Mouse (Mus musculus) T-helper 17 cell (primary cell): Measurements from ENCODE around the gene Carm1.
"Not testable (repeated sequence)": the region's sequence is repeated elsewhere in the genome, so short reads cannot be mapped to it uniquely, and the experiment has no call there.

Experiments used
- in situ Hi-C, 2 experiments: fragments of 300-600 bp; cut with MboI, MseI; formaldehyde crosslinking; loops; 1 replicate in 1 of 2; 2 replicates in 1 of 2; pipeline ENCODE4 v1.15.1; 2025; ENCODE audit warnings: high pct_unique_total_duplicates in 2 of 2

The Carm1 gene

DNA sequence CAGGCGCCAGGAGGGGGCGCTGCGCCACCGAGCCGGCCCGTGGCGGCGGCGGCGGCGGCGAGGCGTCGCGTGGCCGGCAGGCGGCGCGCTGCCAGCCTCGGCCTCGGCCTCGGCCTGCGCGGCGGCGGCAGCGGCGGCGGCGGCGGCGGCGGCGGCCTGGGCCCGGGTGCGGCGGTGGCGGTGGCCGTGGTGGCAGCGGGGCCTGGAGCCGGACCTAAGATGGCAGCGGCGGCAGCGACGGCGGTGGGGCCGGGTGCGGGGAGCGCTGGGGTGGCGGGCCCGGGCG, at the start of gene Carm1:
Carm1 (plus strand) TSS at position 106 of the 286 bp plus-strand sequence.
- in situ Hi-C loops, result no loop called here

DNA sequence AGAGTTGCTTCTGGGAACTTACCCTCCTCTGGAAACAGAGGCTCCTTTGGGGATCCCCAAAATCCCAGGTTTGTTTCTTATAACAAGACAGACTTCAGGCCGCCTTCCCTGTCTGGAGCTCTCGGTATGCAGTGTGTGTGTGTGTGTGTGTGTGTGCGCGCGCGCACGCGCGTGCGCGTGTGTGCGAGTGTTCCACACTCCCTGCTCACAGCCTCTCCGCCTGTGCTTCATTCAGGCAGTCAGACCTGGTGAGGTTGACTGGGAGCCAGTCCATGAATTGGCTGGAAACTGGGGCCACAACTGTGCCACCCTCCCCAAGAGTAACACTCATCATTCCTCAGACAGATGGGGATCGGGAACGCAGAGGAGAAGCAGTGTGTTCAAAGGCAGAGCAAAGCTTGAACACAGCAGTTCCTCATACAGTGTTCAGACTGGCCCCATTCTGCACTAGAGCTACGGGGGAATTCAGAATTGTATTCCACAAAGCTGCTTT, 49.6 kb upstream of the Carm1 start:
- in situ Hi-C loops, result loop anchor here in 1 of 2 experiments (5.0 kb wide), 1 partner anchor 85 kb away; no protein-coding TSS in a partner anchor

DNA sequence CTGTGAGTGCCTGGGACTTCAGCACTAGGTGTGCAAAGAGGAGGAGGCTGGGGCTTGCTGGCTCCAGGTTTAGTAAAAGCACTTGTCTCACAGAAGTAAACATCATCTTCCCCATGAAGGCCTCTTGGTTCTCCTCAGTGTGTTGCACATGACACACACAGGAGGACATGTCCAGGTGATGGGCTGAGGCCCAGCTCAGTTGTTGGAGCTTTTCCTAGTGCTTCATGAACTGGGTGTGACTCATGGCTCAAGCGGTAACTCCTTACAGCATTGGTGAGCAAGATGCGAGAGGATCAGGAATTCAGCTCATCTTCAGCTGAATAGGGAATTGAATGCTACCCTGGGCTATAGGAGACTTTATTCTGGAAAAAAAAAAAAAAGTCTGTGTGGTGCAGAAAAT, 49.0 kb upstream of the Carm1 start:
- in situ Hi-C loops, result loop anchor here in 1 of 2 experiments (5.0 kb wide), 1 partner anchor 85 kb away; no protein-coding TSS in a partner anchor

DNA sequence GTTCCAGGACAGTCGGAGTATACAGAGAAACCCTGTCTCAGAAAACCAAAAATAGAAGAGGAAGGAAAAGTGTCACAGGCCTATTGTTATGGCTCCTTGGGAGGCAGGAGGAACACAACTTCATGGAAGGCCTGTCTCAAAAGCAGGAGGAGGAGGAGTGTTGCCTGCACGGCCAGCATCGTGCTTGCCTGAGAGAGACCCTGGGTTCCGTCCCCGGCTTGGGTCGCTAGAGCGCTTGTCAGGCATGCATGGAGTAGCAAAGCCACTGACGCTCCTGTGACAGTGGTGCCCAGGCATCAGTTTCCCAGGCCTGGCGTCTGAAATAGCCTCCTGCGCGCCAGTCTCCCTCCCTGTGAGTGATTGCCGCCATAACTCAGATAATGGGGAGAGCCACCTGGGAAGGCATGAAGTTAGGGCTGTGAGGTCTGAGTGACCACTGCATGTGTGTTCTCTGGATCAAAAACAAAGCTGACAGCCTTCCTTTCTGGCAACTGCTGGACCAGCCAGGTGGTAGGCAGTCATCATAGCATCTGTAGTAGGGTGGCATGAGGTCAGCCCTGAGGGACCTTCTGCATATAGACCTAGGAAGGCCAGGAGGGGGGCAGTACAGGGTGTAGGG, 48.3 kb upstream of the Carm1 start:
- in situ Hi-C loops, result loop anchor here in 1 of 2 experiments (5.0 kb wide), 1 partner anchor 84 kb away; no protein-coding TSS in a partner anchor

DNA sequence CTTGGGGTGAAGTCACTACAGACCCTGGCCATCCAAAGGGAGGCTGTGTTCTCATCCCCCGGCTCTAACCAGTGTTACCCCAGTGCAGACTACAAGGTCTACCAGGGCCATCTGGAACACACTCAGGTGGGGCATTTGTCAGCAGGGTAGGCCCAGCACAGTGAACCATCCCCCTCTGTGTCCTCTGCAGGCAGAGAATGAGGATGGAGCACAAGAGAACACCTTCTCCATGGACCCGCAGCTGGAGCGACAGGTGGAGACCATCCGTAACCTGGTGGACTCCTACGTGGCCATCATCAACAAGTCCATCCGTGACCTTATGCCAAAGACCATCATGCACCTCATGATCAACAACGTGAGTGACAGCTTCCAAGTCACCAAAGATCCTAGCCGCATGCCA, 43.3 kb upstream of the Carm1 start:
- in situ Hi-C loops, result no loop called here

DNA sequence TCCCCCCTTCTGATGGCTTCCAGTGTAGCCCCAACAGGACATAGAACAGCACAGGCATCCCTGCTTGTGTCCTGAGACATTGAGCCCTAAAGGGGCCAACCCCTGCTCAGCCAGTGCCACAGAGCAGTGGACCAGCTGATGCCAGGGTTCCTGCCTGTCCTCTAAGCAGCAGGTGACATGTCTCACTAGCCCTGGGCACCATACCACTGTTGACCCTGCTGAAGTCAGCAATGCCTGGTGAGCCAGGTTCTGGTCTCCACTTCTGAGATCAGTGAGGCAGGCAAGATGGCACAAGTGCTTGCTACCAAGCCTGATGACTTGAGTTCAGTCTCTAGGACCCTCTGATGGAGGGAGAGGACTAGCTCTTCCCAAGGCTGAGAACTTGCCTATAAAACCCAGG, 40.9 kb upstream of the Carm1 start:
- in situ Hi-C loops, result no loop called here

DNA sequence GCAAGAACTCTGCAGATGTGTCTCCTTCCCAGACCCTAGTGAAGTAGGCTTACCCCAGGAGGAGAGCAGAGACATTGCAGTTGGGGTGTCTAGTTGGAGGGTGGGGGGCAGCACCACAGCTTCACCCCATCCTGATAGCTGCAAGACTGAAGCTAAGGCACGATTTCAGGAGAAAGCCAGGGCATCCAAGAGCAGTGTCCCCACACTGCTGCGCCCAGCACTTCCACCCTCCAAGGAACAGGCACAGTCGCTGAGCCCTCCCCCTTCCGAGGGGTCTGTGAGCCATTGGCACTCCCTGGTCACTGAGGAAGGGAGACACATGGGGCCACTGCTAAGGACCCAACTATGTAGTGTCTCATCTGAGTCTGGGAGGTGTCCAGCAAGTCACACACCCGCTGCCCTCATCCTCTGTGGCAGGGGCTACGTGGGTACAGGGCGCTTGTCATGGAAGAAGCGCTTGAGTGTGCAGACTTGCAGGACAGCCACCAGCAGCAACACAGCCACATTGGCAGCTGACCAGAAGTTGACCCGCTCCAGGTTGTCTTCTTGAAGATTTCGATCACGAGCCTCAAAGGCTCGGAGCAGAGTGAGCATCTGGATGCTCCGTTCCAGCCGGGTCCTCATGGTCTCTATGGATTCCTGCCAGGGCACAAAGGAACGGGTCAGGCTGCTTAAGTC, 38.8 kb upstream of the Carm1 start:
- in situ Hi-C loops, result no loop called here

DNA sequence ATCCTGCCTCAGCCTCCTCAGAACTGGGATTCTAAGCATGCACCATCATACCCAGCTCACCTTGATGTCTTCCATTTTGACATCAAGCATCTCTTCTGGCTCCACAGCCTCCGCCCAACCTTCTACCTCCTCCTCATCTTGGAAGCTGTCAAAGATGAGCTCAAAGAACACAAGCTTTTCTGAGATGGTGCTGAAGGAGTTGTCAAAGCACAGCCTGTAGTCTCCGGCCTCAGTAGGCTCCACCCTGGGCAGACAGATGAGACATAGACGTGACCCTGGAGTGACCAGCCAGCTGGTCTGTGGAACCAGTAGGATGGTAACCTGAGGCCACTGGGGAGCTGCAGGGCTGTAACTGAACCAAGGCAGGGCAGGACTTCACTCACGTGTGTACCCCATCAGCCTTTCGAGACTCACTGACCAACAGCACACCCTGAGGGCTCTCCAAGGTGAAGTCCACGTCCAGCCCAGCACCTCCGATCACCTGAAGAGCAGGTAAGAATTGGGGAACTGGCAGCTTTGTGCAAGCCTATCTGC, 37.8 kb upstream of the Carm1 start:
- in situ Hi-C loops, result no loop called here

DNA sequence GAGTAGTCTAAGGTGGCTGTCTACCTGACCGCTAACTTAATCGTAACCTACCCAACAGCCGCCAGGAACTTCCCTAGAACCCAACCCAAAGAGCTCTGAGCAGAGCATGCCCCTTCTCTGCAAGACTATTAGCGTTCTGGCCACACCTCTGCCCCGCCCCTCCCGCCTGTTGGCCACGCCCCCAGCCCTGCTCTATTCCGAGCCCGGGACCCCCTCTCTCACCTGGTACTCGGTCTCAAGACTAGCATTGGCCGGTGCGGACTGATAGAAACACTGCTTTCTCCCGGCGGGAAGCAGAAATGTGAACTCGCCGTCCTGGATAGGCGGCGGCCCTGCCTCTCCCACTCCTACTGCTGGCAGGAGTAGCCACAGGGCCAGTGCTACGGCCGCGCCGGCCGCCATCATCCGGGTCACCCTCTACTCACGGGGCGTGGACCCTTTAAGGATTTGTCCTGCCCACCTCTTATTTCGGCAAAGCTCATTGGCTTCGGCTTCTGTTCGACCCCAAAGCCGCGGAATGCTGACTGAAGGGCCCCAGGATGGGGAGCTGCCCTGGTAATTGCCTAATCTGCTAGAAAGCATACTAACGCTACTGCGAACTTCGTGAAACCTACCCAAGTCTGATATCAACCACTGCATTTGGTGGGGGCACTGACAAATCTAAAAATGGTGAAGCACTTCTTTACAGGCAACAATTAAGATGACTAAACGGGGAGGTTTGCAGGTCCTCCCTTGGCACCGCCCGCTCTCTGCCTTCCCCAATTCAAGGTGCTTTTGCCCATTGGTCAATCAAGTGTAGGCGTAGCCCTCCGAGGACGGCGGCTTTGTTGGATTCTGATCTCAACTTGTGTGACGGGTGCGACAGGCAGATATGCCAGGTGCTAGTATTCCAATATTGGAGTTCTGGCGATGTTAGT, 36.7 kb upstream of the Carm1 start, which contains the start of gene Tmed1:
Tmed1 (minus strand) TSS at position 481 of the 917 bp plus-strand sequence.
- in situ Hi-C loops, result no loop called here

DNA sequence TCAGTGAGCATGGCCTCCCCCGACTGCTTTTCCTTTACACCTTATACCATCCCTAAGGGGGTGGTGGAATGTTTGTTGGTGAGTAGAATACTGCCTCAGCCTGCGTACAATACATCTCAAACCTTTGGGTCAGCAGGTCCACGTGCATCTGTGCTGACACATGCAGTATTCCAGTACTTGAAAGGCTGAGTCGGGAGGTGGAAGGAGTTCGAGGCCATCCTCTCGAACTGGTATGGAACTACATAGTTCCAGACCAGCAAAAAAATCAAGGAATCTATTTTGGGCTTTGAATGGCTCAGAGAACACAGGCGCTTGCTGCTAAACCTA, 36.0 kb upstream of the Carm1 start:
- in situ Hi-C loops, result no loop called here

DNA sequence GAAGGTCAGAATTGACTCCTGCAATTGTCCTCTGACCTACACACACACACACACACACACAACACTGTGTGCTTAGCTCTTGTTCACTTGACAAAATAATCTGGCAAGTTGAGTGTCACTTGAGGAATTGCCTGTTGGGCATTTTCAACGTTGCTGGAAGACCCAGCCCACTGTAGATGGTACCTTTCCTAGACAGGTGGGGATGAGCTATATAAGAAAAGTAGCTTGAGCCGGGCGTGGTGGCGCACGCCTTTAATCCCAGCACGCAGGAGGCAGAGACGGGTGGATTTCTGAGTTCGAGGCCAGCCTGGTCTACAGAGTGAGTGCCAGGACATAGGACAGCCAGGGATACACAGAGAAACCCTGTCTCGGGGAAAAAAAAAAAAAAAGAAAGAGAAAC, 35.6 kb upstream of the Carm1 start:
- in situ Hi-C loops, result no loop called here

DNA sequence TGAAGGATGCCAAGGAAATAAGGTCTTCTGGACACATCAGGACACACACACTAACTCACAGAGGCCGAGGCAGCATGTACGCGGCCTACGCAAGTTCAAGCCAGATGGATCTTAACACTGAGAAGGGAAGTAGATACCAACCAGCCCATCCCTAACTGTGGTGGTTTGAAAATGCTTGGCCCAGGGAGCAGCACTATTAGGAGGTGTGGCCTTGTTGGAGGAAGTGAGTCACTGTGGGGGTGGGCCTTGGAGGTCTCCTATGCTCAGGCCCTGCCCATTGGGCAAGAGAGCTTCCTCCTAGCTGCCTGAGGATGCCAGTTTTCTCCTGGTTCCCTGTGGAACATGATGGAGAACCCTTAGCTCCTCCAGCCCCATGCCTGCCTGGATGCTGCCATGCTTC, 33.2 kb upstream of the Carm1 start:
- in situ Hi-C loops, result no loop called here

DNA sequence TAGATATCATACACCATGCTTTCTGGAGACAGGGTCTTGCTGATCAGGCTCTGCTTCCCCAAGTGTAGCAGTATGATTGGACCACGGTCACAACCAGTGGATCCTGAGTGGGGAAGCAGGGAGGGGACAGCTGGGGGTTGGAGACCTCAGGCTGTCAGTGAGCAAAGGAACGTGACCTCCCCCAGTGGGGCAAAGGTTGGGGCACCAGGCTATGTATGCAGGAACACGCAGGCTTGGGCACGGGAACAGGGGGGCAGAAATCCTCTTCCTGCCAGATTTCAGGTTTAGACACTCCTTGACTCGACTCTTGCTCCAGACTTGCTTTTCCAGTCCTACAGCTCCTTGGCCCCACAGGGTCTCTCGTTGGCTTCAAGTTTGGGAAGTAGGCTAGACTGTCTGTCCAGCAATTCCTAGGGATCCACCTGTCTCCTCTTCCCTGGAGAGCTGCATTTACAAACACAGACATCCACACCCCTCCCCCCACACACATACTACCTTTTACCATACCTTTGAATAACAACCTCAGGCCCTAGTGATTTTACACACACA, 28.7 kb upstream of the Carm1 start:
- in situ Hi-C loops, result no loop called here

DNA sequence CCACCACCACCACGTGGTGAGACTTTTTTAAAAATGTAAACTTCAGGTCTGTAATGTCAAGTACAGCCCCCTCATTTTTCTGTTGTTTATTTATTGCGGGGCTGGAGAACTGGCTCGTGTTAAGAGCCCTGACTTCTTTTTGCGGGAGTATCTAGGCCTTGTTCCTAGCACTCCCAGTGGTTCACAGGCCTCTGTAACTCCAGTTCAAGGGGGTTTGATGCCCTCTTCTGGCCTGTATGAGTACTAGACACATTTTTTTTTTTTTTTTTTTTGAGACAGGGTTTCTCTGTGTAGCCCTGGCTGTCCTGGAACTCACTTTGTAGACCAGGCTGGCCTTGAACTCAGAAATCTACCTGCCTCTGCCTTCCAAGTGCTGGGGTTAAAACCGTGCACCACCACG, 28.0 kb upstream of the Carm1 start:
- in situ Hi-C loops, result not testable (repeated sequence)

DNA sequence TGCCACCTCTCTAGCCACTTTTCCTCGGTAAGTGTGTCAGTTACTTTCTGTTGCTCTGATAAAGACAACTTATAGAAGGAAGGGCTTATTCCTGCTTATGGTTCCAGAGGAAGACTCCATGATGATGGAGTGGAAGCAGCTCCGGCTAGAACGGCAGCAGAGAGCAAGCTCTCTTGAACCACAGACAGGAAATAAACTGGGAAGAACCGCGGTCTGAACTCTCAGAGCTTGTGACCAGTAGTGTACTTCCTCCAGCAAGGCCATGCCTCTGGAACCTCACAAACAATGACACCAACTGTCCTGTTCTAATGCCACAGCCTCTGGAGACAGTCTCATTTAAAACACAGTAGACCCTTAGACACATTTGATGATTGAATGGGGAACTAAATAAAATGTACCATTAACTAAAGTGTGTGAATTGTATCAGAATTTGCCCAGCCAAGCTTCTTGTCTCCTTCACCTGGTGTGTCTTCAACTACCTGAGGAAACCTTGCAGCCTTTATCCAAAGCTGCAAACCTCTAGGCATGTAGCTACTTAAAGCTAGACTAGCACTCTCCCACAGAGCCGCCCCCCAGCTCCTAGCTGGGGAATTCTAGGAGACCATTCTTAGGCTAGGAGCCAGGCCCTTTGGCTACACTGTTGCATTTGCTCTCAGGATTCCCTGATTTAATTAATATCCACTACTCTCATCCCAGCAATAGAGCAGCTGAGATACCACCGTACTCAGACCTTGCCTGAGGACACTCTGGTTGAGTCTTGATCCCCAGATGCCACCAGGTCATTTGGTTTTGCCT, 21.4 kb upstream of the Carm1 start:
- in situ Hi-C loops, result no loop called here

DNA sequence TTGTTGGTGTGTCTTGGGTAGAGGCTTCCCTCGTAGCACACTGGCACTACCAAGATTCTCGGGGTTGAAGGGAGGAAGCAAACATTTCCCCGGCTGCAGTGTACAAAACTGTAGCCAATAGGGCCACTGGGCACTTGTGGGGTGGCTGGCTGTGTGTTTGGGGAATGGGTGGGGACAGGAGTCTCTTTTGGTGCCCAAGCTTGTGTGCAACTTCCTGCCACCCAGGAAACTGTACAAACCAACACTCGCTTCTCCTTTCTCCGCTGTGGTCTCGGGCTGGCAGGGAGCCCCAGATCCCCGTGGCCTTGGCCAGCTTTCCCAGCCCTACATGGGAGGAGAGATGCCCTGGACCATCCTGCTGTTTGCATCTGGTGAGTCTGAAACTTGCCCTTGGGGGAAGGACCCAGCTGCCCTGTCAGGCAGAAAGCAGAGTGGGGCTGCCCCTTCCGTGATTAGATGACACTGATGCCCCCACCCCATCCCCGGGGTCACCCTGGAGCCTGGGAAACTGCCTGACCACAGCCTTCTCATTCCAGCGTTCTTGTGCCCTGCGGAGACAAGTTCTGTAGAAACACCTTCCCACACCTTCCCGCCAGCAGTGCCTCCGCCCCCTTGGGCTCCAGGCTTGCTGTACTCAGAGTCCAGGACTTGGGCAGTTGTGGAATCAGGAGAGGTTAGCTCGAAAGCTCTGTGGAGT, 20.6 kb upstream of the Carm1 start, which contains the start of gene AB124611:
AB124611 (plus strand) TSS at position 240 of the 697 bp plus-strand sequence.
- in situ Hi-C loops, result no loop called here

DNA sequence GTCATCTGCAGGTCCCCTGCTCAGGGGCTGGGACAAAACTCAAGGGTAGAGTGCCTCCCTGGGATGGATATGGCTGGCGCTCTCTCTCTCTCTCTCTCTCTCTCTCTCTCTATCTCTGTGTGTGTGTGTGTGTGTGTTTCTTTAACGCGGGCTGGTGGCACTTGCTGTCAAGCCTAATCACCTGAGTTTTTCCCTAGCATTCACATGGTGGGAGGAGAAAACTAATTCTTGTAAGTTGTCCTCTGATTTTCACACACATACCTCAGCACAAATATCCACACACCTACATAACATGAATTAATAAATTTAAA, 20.1 kb upstream of the Carm1 start:
- in situ Hi-C loops, result no loop called here

DNA sequence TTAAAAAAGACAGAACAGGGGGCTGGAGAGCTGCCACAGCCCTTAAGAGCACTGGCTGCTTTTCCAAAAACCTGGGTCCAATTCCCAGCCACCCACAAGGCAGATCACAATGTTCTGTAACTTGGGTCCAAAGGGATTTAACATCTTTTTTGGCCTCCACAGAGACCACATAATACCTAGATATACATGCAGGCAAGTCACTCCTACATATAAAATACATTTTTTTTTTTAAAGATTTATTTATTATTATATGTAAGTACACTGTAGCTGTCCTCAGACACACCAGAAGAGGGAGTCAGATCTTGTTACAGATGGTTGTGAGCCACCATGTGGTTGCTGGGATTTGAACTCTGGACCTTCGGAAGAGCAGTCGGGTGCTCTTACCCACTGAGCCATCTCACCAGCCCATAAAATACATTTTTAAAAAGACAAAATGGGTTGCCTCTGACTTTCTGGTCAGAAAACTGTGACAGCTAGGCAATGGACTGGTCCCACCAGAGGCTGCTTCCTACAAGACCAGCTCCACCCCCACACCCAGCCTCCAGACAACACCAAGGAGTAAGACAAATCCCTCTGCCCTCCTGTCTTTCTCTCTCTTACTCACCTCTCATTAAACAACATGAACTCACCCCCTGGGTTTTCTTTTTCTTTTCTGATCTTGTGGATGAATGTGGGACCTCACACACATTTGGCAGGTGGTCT, 19.4 kb upstream of the Carm1 start:
- in situ Hi-C loops, result no loop called here

DNA sequence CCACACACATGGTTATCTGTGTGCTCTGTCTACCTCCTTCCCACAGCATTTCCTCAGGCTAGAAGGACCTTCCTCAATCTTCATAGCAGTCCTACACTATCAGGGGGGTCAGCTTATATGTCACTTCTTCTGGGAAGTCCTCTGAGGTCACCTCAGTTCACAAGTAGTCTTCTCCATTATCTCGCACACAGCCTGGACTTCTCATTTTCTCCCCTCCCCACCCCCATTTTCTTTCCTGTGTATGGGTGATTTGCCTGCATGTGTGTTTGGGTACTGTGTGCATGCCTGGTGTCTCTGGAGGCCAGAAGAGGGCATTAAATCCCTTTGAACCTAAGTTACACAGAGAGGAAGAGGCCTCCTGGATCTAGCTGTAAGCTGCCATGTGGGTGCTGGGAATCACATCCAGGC, 18.8 kb upstream of the Carm1 start:
- in situ Hi-C loops, result no loop called here

DNA sequence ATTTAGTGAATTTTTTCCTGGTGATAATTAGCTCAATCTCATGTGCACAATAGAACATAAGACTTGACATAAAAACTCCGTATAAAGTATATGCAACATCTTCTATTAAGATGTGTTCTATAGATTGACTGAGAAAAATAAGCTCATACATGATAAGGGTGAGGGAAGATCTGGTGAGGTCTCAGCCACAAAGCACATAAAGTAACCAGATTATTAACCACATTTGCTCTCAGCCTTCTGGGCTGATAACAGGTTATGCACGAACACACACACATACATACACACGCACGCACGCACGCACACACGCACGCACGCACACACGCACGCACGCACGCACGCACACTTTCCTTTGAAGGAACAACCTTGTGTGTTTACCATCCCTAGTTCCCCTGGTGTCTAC, 10.2 kb upstream of the Carm1 start:
- in situ Hi-C loops, result no loop called here
